Mouse (Mus musculus) cerebellum, adult 2 months (tissue): ENCODE measurements at regions not wholly inside any gene's neighbourhood (a gene's known extent, or its start where the extent isn't known, plus 50 kb on each side); places are given as distances from the start of the nearest gene placed in this dataset.

Experiments
- CTCF ChIP-seq: fragments of 200-500 bp; IDR thresholded peaks from 2 replicates; pipeline ENCODE4 v1.5.1; 2011; ENCODE audit warnings: low read depth, mild to moderate bottlenecking, control low read depth, low read length, moderate library complexity, borderline replicate concordance; ENCODE audit not compliant: insufficient read depth
- POLR2A ChIP-seq: fragments of 200-500 bp; IDR thresholded peaks from 2 replicates; pipeline ENCODE4 v1.6.1; 2011; ENCODE audit warnings: low read length, control low read depth, borderline replicate concordance; ENCODE audit not compliant: insufficient read depth

DNA sequence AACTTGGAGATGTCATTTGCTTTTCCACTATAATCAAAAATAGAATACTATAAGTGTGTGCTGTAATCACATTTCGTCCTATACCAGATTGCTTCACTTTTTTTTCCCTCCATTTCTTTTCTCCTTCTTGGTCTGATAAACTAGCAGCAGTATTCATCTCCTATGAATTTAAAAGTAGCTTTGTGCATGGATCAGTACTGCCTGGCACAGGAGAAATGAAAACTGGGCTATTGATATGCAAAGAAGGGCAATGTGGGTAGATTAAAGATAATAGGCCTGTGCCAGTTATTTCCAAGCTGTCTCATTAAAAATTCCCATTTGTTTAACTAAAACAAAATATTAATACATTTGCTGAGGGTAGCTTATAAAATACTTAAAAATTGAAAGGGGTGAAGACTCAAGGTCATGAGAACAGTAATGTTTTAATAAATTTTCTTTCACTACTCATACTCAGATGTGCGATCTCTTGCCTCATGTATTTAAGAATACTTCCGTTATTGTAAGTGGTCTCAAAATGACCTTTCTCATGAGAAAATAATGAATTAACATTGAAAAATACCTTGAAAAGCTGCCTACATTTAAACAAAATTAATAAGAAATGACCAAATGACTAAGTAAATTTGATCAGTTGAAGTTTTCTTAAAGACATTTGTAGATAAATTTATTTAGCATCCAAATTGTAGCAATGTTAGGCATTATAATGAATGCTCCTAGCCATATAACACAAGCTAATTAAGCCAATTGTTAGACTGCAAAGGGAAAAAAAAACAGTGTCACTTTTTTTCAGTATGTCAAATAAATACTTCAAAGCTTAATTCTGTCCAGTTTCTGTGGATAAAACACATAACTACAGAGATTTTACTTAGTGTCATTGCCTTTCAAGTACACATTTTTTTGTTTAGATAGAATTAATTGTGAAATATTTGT is 1068.4 kb downstream of the Slitrk1 start:
- no peak for TF ChIP-seq POLR2A
- TF ChIP-seq CTCF, result no peak
